Mouse (Mus musculus): ENCODE data around the gene Lypla2.

Lypla2 gene

GRCm38 (mm10) chr4:135920304-135921241 is 51.9 kb downstream of the Lypla2 start, which contains the start of gene Fuca1:
Fuca1 (plus strand) TSS chr4:135920735.
- DNase-seq (ENCODE audit: low spot score in 2 of 2): peak; percentile 91 to 92

- DNase-seq (ENCODE audit: low spot score in 2 of 2): no peak
These were observed 53.2 kb downstream of the Lypla2 start for GRCm38 (mm10) chr4:135919280-135919639.

- DNase-seq (ENCODE audit: low spot score in 2 of 2): no peak
These were observed 53.7 kb downstream of the Lypla2 start for GRCm38 (mm10) chr4:135918635-135919279.

Measured in frontal cortex, postnatal 25 days (tissue).